Mouse (Mus musculus) thymus, postnatal 4 days (tissue): Measurements from ENCODE around the gene Frmd4a.

Source experiments
- DNase-seq: peaks from one replicate; pipeline ENCODE4 v3.0.0; 2021

Frmd4a gene

GRCm38 (mm10) chr2:4017528-4018288 is at the start of gene Frmd4a:
Frmd4a (plus strand) TSS chr2:4017717.
- DNase-seq = no peak

DNA sequence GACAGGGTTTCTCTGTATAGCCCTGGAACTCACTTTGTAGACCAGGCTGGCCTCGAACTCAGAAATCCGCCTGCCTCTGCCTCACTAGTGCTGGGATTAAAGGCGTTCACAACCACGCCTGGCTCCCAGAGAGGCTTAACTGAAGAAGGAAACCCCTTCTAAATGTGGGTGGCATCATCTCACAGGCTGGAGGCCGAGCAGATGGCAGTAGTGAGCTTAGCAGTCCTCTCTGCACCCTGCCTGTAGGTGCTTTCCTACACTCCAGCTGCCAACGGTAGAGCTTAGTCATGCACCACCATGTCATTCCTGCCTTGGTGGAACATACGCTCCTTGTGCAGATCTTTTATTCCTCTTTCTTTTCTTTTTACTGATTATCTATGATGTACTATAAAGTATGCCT is 28.6 kb upstream of the Frmd4a start:
- DNase-seq = no peak

- DNase-seq = no peak
These were observed 27.1 kb upstream of the Frmd4a start for GRCm38 (mm10) chr2:3990431-3990830.

DNA sequence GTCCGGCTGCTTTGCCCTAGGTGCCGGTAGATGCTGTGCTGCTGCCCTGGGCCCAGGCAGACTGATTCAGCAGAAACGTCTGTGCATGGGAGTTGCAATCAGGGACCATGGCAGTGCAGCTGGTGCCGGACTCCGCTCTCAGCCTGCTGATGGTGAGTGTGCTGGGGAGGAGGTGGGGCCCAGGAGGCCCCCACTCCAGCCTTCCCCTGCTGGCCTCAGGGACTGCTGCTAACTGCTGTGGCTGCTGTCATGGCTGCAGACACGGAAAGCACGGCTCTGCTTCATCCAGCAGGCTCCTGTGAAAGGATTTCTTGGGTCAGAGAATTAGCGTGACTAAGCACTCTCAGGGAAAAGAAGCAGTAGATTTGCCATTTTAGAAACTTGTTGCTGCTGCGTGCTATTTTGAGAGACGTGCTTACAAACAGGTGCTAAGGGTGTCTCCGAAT is 937 bp downstream of the Frmd4a start:
- DNase-seq = no peak

DNA sequence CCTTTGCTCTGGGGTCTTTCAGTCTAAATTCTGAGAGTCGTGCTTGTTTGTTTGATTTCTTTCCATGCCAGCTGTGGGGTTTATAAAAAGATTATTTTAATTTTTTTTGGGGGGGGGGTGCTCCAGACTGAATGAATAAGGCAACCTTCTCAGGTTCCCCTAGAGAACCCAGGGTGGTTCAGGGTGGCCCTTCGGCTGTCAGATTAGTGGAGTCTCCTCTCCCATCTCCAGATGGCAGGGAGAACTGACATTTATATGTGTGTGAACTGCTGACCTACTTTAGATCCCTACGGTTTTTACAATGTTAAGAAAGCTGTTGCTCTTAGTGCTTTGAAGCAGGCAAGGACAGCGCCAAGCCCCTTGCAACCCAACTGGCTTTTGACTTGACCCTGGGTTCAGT is 1.4 kb downstream of the Frmd4a start:
- no peak for DNase-seq

DNA sequence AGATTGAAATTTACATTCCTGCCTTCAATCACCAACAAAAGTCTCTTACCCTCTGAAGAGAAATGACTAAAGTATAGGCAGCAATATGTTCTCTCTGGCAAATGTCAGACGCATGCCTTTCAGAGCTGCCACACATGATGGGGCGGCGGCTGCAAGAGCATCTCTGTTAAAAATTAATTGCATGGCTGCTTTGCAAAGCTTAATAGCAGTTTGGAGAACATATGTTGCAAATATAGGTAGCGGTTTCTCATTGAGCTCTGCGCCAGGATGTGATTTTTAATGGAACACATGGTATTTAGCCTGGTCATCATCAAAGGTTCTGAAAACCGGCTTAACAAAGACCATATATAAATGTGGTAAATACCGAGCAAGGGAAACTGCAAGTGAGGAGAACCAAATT is 7.4 kb downstream of the Frmd4a start:
- DNase-seq = no peak

- DNase-seq = no peak
These were observed 11.7 kb downstream of the Frmd4a start for GRCm38 (mm10) chr2:4029031-4029747.

DNA sequence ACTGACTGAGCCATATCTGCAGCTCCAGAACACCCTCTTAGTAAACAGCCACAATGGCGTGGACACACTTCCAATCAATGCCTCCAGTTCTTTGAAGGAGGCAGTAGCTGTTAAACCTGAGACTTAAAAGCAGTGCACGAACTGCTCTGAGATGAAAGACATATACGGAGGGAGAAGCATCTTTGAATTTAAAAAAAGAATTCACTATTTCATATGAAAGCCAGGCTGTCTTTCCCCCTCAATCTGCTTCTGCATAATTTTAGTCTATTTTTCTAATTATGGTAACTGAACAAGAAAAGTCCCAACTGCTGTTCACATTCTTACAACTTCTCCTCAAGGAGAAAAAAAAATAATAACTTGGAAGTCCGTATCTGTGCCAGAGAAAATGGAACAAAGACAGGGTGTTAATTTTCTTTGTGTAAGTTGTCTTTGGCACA is 18.7 kb downstream of the Frmd4a start:
- DNase-seq = no peak

GRCm38 (mm10) chr2:4036651-4037117 is 19.2 kb downstream of the Frmd4a start:
- DNase-seq = no peak

- DNase-seq = no peak
These were observed 24.5 kb downstream of the Frmd4a start for GRCm38 (mm10) chr2:4042009-4042408.

DNA sequence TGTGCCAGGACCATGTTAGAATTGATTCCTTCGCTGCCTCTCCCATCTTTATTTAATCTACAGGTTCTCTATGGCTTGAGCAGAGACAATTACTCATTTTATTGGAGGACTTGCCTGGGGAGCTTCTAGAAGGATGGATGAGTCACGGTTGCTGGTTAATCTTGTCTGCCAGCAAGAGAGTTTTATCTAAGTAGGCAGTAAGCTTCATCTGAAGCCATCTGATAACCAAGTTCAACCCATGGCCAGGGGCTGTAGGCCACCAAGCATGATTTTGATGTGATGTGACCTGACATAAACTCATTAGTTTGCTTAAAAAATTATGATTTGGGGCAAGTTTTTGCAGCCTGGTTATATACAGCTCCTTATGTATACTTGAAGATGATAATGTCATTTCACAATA is 38.0 kb downstream of the Frmd4a start:
- no peak for DNase-seq

- DNase-seq = no peak
These were observed 43.2 kb downstream of the Frmd4a start for GRCm38 (mm10) chr2:4060675-4061074.

GRCm38 (mm10) chr2:4071831-4072230 is 54.3 kb downstream of the Frmd4a start:
- no peak for DNase-seq

GRCm38 (mm10) chr2:4083877-4084276 is 66.4 kb downstream of the Frmd4a start:
- no peak for DNase-seq

GRCm38 (mm10) chr2:4097601-4098000 is 80.1 kb downstream of the Frmd4a start:
- no peak for DNase-seq

DNA sequence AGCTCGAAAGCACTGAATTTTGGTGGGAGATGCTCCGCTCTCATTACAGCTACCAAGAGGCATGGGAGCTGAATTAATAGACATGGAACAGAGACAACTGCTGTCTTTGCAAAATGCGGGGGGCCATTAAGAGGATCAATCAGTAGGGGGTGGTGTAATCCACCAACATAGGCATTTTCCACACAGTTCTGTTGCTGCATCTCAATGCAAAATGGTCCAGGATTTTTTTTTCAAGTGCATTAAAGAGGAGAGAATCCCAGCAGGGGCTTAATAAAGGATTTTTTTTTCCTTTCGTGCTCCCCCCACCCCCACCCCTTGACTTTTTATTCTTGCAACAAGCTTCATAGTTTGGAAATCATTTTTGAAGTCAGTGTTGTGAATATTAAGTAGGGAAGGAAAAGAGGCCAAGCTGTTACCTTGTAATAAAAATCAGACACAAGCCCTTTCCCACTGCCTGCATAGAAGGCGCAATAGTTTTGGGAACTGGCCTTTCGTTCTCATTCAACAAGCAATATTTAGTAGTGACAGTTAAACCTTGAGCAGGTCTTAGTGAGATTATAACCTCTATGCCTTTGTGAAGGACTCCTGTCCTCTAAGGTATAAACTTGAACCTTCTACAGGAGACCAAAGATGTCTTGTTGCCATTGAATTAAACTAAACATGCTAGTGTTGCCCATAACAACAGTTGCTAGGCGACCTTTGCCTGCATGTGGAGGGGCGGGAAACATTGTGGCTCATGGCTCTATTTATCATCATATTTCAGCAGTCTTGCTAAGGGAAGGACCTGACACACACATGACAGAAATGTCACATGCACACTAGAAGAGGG is 81.6 kb downstream of the Frmd4a start:
- no peak for DNase-seq

GRCm38 (mm10) chr2:4099777-4100104 is 82.2 kb downstream of the Frmd4a start:
- no peak for DNase-seq

- no peak for DNase-seq
These were observed 83.9 kb downstream of the Frmd4a start for GRCm38 (mm10) chr2:4101370-4101769.

DNA sequence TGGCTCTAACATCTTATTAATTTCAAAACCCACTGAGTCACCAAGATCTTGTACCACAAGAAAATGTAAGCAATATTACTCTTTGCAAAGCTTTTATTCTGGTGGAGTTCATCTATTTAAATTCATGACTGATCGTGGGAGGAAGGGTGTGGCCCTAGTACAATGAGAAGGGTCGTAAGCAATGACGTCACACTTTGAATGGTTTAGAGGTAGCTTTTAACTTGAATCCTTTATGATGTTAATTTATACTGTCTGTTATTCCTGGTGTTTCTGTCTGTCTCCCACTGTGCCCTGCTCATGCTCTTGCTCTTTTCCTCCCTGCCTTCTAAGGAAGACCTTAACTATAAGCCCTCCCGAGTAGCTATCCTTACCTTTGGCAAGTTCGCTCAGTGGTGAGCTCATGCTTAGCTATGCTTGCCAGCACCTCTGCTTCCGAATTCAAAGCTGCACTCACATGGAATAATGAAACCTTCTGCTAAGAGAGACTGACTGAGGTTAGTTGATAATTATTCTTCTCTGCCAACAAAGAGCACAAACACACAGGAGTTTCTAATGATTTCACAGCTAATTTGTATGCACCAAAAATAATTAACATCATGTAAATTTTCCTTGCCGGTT is 95.9 kb downstream of the Frmd4a start:
- no peak for DNase-seq

- no peak for DNase-seq
These were observed 102.4 kb downstream of the Frmd4a start for GRCm38 (mm10) chr2:4119678-4120458.

DNA sequence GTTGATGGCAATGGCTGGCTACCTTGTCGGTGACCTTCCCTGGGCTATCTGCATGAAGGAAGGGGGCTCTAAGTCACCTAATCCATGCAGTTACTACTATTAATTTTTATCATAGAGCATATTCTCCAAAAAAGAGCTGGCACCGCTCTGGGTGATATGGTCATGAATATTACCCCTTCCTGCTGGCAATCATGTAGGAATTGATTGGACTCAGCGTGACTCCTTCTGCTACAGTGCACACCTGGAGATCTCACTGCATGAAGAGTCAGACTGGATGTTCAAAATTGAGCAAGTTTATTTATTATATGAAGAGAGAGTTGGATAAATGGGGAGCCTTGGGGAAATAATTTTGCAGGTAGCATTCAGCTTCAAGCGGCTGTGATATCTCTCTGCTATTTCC is 113.7 kb downstream of the Frmd4a start:
- DNase-seq = no peak

GRCm38 (mm10) chr2:4137493-4137892 is 120.0 kb downstream of the Frmd4a start:
- no peak for DNase-seq
